Mouse (Mus musculus) ZHBTc4 (cell line): Measurements from ENCODE around the gene Hus1b.

Source experiments
- DNase-seq: peaks from one replicate; pipeline ENCODE4 v3.0.0-alpha.2; 2011; ENCODE audit warnings: low read depth, low spot score

Gene Hus1b

GRCm38 (mm10) chr13:30949181-30949580 is 1.6 kb upstream of the Hus1b start:
- DNase-seq = no peak

- DNase-seq = no peak
These were observed 430 bp downstream of the Hus1b start for GRCm38 (mm10) chr13:30947129-30947528.

DNA sequence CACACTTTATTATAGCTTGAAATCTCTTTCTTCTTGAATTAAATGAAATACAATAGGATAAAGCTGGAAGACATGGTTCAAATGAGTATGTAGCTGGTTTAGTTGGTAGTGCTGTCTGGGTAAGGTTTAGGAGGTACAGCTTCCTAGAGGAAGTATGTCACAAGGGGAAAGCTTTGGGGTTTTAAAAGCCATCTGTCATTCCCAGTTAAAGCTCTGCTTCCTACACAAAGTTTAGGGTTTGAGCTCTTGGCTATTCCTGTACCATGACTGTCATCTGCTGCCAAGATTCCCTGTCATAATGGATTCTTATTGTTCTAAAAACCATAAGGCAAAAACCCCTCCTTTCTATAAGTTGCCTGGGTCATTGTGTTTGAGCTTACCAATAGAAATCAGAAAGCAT is 1.8 kb downstream of the Hus1b start:
- DNase-seq = no peak

GRCm38 (mm10) chr13:30932972-30933371 is 14.6 kb downstream of the Hus1b start:
- no peak for DNase-seq

DNA sequence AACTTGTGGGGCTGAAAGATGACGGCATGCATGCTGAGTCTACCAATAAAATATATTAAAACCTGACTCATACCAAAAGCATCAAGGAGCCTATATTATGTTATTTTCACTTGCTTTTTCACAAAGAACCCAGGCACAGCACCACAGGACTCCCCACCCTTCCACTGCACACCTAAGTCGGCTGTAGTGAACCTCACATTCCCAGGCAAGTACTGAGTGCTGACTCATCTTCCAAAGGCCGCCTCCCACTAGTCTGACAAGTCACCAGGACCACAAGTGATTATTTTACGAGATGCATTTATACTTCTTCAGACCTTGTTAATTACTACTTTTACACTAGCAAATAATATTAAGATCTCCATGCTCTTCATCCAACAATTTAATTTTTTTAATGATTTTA is 15.9 kb downstream of the Hus1b start:
- DNase-seq = no peak

DNA sequence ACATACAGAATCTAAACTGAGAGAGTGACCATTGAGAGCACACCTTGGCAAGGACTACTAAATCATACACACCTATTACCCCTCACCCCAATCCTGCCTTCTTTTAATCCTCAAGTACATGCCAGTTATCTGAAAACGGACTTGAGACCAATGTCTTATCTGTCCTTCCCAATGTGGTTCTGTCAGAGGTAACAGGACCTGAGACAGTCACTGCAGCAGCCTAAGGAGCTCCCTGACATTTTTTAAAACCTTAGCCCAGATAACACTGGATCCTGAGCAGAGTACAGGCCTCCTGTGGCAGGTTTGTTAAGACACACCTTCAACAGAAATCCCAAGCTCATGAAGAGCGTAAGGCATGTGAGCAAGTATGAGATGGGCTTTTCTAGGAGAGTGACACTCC is 18.4 kb downstream of the Hus1b start:
- DNase-seq = no peak

DNA sequence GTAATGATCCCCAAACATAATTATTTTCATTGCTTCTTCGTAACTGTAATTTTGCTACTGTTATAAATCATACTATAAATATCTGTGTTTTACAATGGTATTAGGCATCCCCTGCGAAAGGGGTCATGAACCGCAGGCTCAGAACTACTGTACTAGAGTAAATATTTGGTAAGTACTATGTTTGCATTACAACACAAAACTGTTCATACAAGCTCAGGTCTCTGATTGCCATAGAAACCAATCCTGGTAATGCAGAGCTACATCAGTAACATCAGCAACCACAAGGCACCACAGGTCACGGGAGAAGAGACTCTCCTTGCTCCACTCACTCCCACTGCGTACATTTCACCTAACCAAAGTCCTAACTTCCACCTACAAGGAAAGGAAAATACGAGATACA is 23.3 kb downstream of the Hus1b start:
- DNase-seq = no peak

- DNase-seq = no peak
These were observed 25.6 kb downstream of the Hus1b start for GRCm38 (mm10) chr13:30921914-30922313.

- DNase-seq = no peak
These were observed 33.8 kb downstream of the Hus1b start for GRCm38 (mm10) chr13:30913757-30914156.

DNA sequence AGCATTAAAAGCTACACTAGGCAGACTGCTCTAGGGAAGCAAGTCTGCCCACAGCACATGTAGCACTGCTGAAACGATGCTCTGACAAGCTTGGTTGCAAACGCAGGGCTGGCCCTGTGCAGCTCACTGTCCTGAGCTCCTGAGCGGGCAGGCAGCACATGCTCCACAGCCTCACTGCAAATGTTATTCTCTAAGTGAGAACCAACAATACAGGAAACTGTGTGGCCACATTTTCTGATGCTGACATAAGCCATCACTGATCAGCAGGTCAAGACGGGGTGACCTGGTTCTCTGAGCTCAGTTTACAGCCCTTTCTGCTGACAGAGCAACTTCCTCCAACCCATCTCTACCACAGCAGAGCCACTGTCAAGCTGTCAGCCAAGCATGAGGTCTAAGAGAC is 34.5 kb downstream of the Hus1b start:
- DNase-seq = no peak

GRCm38 (mm10) chr13:30911931-30912625 is 35.5 kb downstream of the Hus1b start:
- DNase-seq = no peak

GRCm38 (mm10) chr13:30910889-30911288 is 36.7 kb downstream of the Hus1b start:
- DNase-seq = no peak

- no peak for DNase-seq
These were observed 45.3 kb downstream of the Hus1b start for GRCm38 (mm10) chr13:30902286-30902685.

DNA sequence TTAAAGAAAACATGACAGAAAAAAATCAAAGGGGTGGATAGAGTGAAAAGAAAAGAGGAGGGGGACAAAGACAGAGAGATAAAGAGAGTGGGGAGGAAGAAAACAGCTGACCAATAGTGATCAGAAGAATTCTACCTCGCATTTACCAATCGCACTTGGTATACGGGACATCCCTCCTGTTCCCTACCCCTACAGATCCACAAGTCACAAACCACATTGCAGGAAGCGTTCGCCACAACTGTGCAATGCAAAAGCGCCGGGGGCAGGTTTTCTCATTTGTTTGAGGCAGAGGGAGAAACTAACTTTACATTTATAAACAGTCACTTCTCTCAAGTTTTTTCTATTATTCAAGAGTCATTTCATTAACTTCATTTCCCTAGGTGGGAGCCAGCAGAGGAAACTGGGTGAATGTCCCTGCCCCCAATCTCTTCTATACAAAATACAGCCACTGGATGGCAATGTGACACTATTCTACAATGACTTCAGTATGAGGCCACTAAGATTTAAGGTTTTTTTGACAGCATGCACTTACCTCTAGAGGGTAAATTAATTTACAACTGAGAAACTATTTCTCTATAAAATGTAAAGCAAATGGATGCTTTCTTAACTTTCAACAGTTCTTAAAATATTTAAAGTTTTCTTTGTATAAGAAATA is 46.0 kb downstream of the Hus1b start:
- DNase-seq = no peak
